Mouse (Mus musculus): ENCODE data around the gene Eif4h. TPM values are rescaled to one million over a fixed set of nuclear protein-coding genes. Genes with fewer than 3 reads are reported as not detected.
A peak's percentile ranks its signal among the peaks of the same experiment; 100 is the strongest.
"Not testable (repeated sequence)": the region's sequence is repeated elsewhere in the genome, so short reads cannot be mapped to it uniquely, and the experiment has no call there.

Gene Eif4h
- polyA plus RNA-seq, 1 experiment from 2014 or later = 415 TPM

DNA sequence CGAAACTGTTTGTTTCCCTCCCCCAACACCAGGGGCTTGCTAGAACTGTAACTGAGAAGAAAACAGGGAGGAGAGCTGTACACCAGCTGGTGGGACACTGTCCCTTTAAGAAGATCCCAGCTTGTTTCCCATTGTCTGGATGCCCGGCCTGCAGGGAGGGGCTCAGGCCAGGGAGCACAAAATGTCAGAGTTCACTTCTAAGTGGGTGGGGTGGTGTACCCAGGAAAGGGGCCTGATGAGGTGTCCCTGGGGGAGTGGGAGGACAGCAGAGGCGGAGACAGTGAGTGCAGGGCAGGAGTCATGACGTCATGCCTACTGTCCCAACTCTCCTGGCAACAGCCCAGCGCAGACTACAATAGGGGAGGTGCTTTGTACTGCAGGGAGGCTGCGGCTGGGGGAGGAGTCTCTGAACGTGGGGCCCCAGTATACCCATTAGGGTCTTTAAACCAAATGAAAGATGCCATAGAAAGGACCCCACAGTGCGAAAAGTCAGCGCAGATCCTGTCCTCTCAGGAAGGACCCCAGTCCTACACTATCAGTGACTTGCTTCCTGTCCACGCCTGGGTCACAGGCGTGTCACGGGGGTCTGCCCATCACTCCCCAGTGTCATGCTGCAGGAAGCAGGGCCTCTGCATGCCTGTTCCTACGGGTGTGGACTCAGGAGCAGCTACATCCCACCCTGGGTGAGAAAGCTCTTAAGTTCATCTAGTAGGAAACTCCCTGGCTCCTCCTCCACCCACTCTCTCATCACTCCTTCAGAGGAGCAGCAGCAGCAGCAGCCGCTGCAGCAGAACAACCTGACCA, 36.9 kb upstream of the Eif4h start:
- no peaks in the 10 kb centered on the region for H3K27me3 ChIP-seq (replicated peaks)
- peaks cover 40% of the 10 kb centered on the region for H3K4me1 ChIP-seq
- no peaks in the 10 kb centered on the region for H3K9me3 ChIP-seq
- WGBS = 4% methylated on average over 14 of the region's 14 CpGs
- H3K4me3 ChIP-seq (replicated peaks) = peak overlapping the region; percentile 28
- H3K4me2 ChIP-seq = peak overlapping the region; percentile 53
- ATAC-seq (ENCODE audit: insufficient read depth, low FRiP score, low read depth) = peak; percentile 81
- peak overlapping the region; percentile 74 for H3K27ac ChIP-seq
- no peaks in the 10 kb centered on the region for H3K36me3 ChIP-seq
- H3K9ac ChIP-seq = no peak overlapping the region; the same call in 1 of the 2 replicates

- no peaks in the 10 kb centered on the region for H3K9me3 ChIP-seq
- no peaks in the 10 kb centered on the region for H3K27me3 ChIP-seq (replicated peaks)
- 66% methylated on average over 5 of the region's 5 CpGs for WGBS
- no peaks in the 10 kb centered on the region for H3K36me3 ChIP-seq
- no peak overlapping the region for H3K9ac ChIP-seq
- no peak for ATAC-seq (ENCODE audit: insufficient read depth, low FRiP score, low read depth)
- no peak overlapping the region for H3K27ac ChIP-seq
- H3K4me1 ChIP-seq = peaks cover 32% of the 10 kb centered on the region
- H3K4me2 ChIP-seq = no peak overlapping the region
- H3K4me3 ChIP-seq (replicated peaks) = no peak overlapping the region
These were observed 35.7 kb upstream of the Eif4h start for GRCm38 (mm10) chr5:134674977-134675376.

GRCm38 (mm10) chr5:134672611-134673010, 33.3 kb upstream of the Eif4h start:
- H3K9me3 ChIP-seq = no peaks in the 10 kb centered on the region
- H3K27ac ChIP-seq = no peak overlapping the region
- no peak overlapping the region for H3K4me2 ChIP-seq
- WGBS = 93% methylated on average over 6 of the region's 6 CpGs
- no peaks in the 10 kb centered on the region for H3K27me3 ChIP-seq (replicated peaks)
- H3K4me3 ChIP-seq (replicated peaks) = no peak overlapping the region
- H3K4me1 ChIP-seq = peaks cover 19% of the 10 kb centered on the region
- no peak for ATAC-seq (ENCODE audit: insufficient read depth, low FRiP score, low read depth)
- H3K36me3 ChIP-seq = no peaks in the 10 kb centered on the region
- no peak overlapping the region for H3K9ac ChIP-seq

- no peak overlapping the region for H3K4me2 ChIP-seq
- ATAC-seq (ENCODE audit: insufficient read depth, low FRiP score, low read depth) = no peak
- no peak overlapping the region for H3K27ac ChIP-seq
- H3K4me3 ChIP-seq (replicated peaks) = no peak overlapping the region
- no peak overlapping the region for H3K9ac ChIP-seq
- H3K36me3 ChIP-seq = no peaks in the 10 kb centered on the region
- no peaks in the 10 kb centered on the region for H3K9me3 ChIP-seq
- 94% methylated on average over 1 of the region's 1 CpGs for WGBS
- H3K27me3 ChIP-seq (replicated peaks) = no peaks in the 10 kb centered on the region
- peaks cover 18% of the 10 kb centered on the region for H3K4me1 ChIP-seq
These were observed 32.9 kb upstream of the Eif4h start for GRCm38 (mm10) chr5:134672198-134672516.

GRCm38 (mm10) chr5:134671335-134672197, 32.3 kb upstream of the Eif4h start:
- H3K27ac ChIP-seq = no peak overlapping the region
- no peak overlapping the region for H3K9ac ChIP-seq
- no peaks in the 10 kb centered on the region for H3K36me3 ChIP-seq
- no peaks in the 10 kb centered on the region for H3K9me3 ChIP-seq
- 75% methylated on average over 17 of the region's 17 CpGs for WGBS
- no peaks in the 10 kb centered on the region for H3K27me3 ChIP-seq (replicated peaks)
- no peak overlapping the region for H3K4me2 ChIP-seq
- H3K4me3 ChIP-seq (replicated peaks) = no peak overlapping the region
- ATAC-seq (ENCODE audit: insufficient read depth, low FRiP score, low read depth) = no peak
- H3K4me1 ChIP-seq = peaks cover 12% of the 10 kb centered on the region; the same call in 1 of the 2 replicates

DNA sequence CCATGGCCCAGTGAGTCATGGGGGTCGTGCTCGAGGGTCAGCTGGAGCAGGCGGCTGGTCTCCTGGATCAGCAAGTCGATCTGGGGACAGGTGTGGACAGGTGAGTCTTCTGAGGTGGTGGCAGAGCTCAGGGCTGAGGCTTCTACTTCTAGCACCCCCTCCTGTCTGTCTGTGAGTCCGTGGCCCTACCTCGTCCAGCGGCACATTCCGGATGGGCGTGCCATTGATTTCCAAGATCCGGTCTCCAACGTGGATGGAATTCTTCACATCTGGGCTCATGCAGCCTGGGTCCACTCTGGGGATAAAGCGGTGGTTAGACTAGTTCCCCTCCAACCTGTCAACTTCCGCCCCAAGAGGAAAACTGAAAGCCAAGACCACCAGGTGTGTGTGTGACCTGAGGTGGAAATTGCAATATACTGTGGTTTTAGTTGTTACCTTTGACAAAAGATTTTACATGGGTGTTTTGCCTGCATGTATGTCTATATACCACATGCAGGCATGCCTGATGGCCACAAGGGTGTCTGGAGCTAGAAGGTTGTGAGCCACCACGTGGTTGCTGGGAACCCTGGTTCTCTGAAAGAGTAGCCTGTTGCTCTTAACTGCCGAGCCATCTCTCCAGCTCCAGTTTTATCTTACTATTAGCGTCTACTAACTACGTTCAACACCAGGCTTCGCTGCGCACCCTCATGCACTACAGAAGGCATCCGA, 29.9 kb upstream of the Eif4h start:
- no peak for ATAC-seq (ENCODE audit: insufficient read depth, low FRiP score, low read depth)
- H3K36me3 ChIP-seq = peaks cover 7% of the 10 kb centered on the region
- no peaks in the 10 kb centered on the region for H3K4me1 ChIP-seq
- H3K27me3 ChIP-seq (replicated peaks) = no peaks in the 10 kb centered on the region
- 80% methylated on average over 20 of the region's 20 CpGs for WGBS
- H3K4me3 ChIP-seq (replicated peaks) = no peak overlapping the region
- no peak overlapping the region for H3K4me2 ChIP-seq
- H3K27ac ChIP-seq = no peak overlapping the region
- no peaks in the 10 kb centered on the region for H3K9me3 ChIP-seq
- H3K9ac ChIP-seq = no peak overlapping the region

DNA sequence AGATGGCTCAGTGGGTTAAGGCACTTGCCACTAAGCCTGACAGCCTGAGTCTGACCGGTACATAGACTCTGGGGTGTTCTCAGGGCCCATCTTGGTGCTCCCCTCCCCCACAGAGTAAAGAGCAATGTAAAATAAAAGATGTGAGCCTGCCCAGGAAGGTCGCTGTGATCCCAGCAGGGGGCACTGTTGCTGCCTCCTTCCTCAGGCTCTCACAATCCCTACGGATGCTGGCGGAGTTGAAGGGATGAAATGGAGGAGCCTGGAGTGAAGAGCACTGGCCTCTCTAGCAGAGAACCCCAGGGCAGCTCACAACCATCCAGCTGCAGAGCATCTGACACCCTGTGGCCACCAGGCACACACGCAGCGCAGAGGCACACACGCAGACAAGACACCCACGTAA, 29.2 kb upstream of the Eif4h start:
- Histone ChIP-seq H3K36me3 (peaks cover 10% of the 10 kb centered on the region), H3K27me3 (replicated peaks) (no peaks in the 10 kb centered on the region), H3K4me1 (no peaks in the 10 kb centered on the region), H3K27ac (no peak overlapping the region), H3K4me2 (no peak overlapping the region), H3K9me3 (no peaks in the 10 kb centered on the region), H3K4me3 (replicated peaks) (no peak overlapping the region), H3K9ac (no peak overlapping the region)
- WGBS = 43% methylated on average over 8 of the region's 8 CpGs
- ATAC-seq (ENCODE audit: insufficient read depth, low FRiP score, low read depth) = 0 out of 2 replicates have a peak, but pooled peaks have one; percentile 14

GRCm38 (mm10) chr5:134656708-134657107, 17.4 kb upstream of the Eif4h start:
- no peak overlapping the region for H3K4me2 ChIP-seq
- no peak for ATAC-seq (ENCODE audit: insufficient read depth, low FRiP score, low read depth)
- no peaks in the 10 kb centered on the region for H3K27me3 ChIP-seq (replicated peaks)
- 0 out of 2 replicates have a peak, but pooled peaks cover 5% of the 10 kb centered on the region for H3K4me1 ChIP-seq
- H3K4me3 ChIP-seq (replicated peaks) = no peak overlapping the region
- H3K36me3 ChIP-seq = peaks cover 3% of the 10 kb centered on the region; the same call in 1 of the 2 replicates
- 75% methylated on average over 4 of the region's 4 CpGs for WGBS
- no peak overlapping the region for H3K27ac ChIP-seq
- H3K9ac ChIP-seq = no peak overlapping the region
- no peaks in the 10 kb centered on the region for H3K9me3 ChIP-seq

DNA sequence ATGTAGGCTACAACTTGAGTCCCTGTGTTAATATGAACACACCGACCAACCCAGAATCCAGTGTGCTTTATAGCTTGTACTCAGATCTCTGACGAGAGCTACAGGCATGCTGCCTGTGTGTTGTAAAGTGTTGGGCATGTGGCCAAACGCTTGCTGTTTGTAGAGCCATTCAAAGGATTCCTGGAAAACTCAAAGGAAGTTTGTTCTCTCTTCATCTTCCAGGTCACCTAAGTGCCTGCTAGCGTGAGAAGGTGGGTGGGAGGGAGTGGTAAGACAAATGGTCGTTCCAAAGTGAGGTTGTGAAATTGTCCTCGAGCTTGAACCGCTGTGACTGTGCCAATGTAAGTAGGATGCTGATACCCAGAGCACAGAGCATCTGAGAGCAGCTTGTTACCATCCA, 12.7 kb upstream of the Eif4h start:
- Histone ChIP-seq H3K27ac (no peak overlapping the region), H3K4me3 (replicated peaks) (no peak overlapping the region), H3K4me2 (no peak overlapping the region), H3K9ac (no peak overlapping the region), H3K4me1 (0 out of 2 replicates have a peak, but pooled peaks cover 5% of the 10 kb centered on the region), H3K9me3 (no peaks in the 10 kb centered on the region), H3K27me3 (replicated peaks) (no peaks in the 10 kb centered on the region), H3K36me3 (peaks cover 3% of the 10 kb centered on the region; the same call in 1 of the 2 replicates)
- no peak for ATAC-seq (ENCODE audit: insufficient read depth, low FRiP score, low read depth)
- WGBS = 34% methylated on average over 7 of the region's 7 CpGs

DNA sequence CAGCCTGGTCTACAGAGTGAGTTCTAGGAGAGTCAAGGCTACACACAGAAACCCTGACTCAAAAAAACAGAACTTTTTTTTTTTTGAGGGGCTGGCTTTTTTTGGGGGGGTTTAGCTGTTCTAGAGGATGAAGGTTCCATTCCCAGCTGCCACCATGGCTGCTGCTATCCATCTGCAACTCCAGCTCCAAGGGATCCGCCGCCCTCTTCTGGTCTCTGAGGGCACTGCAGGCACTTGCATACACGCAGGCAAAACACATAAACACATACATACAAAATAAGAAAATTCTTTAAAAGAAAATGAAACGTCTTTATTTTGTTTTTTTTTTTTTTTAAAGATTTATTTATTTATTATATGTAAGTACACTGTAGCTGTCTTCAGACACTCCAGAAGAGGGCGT, 11.6 kb upstream of the Eif4h start:
- ATAC-seq (ENCODE audit: insufficient read depth, low FRiP score, low read depth) = no peak
- H3K27ac ChIP-seq = no peak overlapping the region
- H3K4me2 ChIP-seq = no peak overlapping the region
- no peak overlapping the region for H3K4me3 ChIP-seq (replicated peaks)
- WGBS = 60% methylated on average over 5 of the region's 5 CpGs
- H3K27me3 ChIP-seq (replicated peaks) = no peaks in the 10 kb centered on the region
- no peaks in the 10 kb centered on the region for H3K9me3 ChIP-seq
- H3K4me1 ChIP-seq = 0 out of 2 replicates have a peak, but pooled peaks cover 5% of the 10 kb centered on the region
- no peaks in the 10 kb centered on the region for H3K36me3 ChIP-seq
- no peak overlapping the region for H3K9ac ChIP-seq

GRCm38 (mm10) chr5:134648976-134649375, 9.7 kb upstream of the Eif4h start:
- H3K4me1 ChIP-seq; H3K4me3 ChIP-seq (replicated peaks); H3K36me3 ChIP-seq; H3K9ac ChIP-seq; H3K27me3 ChIP-seq (replicated peaks); H3K4me2 ChIP-seq; ATAC-seq (ENCODE audit: insufficient read depth, low FRiP score, low read depth); H3K27ac ChIP-seq; H3K9me3 ChIP-seq: not testable (repeated sequence)
- WGBS = 86% methylated on average over 4 of the region's 4 CpGs
